Mouse (Mus musculus) heart, postnatal 0 days (tissue): Measurements from ENCODE around the gene Rnf144b.

Experiments used
- CTCF ChIP-seq: IDR thresholded peaks from 2 replicates; pipeline ENCODE4 v1.5.1; 2016; ENCODE audit warnings: antibody characterized with exemption, control low read depth, low read depth
- EP300 ChIP-seq: IDR thresholded peaks from 2 replicates; pipeline ENCODE4 v1.6.1; 2016; ENCODE audit warnings: antibody characterized with exemption, low read depth

DNA sequence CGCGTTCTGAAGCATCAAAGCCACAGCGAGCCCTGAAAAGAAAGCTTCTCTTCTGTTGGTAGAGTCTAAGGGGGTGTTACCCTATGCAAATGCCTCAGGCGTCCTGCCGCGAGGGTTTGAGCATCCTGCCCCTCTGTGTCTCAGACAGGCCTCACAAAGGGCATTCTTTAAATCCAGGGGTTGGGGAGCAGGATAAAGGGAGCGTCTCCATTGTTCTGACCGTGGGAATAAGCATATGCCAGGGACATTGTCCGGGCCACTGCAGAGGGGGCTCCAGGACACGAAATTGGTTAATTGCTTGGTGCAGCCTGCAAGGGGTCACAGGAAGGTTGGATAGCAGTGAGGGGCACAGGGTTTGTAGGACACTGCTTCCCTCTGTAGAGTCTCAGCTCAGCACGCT is 151.0 kb downstream of the Rnf144b start:
- TF ChIP-seq CTCF: no peak
- TF ChIP-seq EP300: no peak
